Mouse (Mus musculus) gastrocnemius, postnatal 36 days (tissue): ENCODE data around the gene Btbd7. TPM values are rescaled to one million over a fixed set of nuclear protein-coding genes. Genes with fewer than 3 reads are reported as not detected.

Source experiments
- DNase-seq, 2 experiments: peaks; one replicate each; pipeline ENCODE4 v3.0.0; 2022
- intact Hi-C: fragments of 180-260 bp; cut with DNase I; formaldehyde crosslinking; loops from one replicate; pipeline ENCODE4 v1.15.1; 2025
- long read RNA-seq, 2 experiments: library from polyadenylated mRNA; stranded (forward); transcript quantifications; one replicate each; pipeline ENCODE4 v2.0.0; 2021
- total RNA-seq, 2 experiments: library from RNA; stranded (reverse); gene quantifications; 2 replicates each; pipeline ENCODE4 v1.2.3; 2021

The Btbd7 gene
- total RNA-seq, result 10 to 100 TPM; 14.4 to 15.6 TPM
- long read RNA-seq, experiment 1, full-length matches to known transcripts, result 1 of 5 reads
- long read RNA-seq, experiment 1, partial matches to known transcripts, result 1 of 5 reads
- long read RNA-seq, experiment 1, other reads (novel, unspliced or antisense), result 3 of 5 reads
- long read RNA-seq, experiment 2, partial matches to known transcripts, result 0 of 3 reads
- long read RNA-seq, experiment 2, other reads (novel, unspliced or antisense), result 2 of 3 reads

DNA sequence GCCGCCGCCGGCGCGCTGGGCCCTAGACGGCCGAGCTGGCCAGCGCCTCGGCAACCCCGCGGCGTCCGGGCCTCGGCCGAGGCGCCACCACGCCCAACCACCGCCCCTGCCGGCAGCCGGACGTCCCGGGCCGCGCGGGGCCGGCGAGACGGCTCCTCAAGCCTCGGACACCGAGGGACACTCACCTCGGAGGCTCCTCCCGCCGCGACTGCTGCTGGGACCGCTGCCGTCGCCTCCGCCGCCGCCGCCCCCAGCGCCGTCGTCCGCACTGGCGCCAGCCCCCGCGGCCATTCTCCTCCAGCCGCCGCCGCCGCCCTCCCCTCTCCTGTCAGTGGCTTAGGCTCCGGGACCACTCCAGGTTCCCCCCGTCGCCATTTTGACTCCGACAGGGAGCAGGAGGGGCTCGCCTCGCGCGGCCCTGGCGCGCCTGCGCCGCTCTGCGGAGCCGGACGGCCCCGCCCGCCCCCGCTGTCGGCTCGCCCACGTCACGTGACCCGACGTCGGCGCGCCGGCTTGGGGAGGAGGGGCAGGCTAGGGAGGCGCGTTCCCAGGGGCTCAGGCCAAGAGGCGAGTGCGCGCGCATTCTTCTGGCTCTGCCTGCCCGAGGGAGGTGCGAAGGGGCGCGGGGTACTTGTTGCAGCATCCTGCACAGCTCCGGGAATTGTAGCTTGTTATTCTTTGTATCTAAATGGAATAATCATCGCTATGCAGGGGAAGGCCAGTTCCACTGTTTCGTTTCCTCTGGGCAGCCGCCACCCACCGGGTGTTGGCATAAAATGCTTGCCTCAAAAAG is at the start of gene Btbd7:
TSS of gene Btbd7 (minus strand) at position 441 of the 793 bp plus-strand sequence.
- DNase-seq, result peak; percentile 94 to 97
- intact Hi-C loops, result no loop called here

- intact Hi-C loops, result no loop called here
These were observed 37.8 kb upstream of the Btbd7 start for GRCm38 (mm10) chr12:102916073-102916472.

GRCm38 (mm10) chr12:102908191-102908590 is 29.9 kb upstream of the Btbd7 start:
- DNase-seq, result no peak

More at GRCm38 (mm10) chr12:102916073-102916472, 37.8 kb upstream of the Btbd7 start:
- DNase-seq, result no peak

GRCm38 (mm10) chr12:102899091-102899490 is 20.8 kb upstream of the Btbd7 start, which contains the start of gene Cox8c:
Gene Cox8c (plus strand): TSS chr12:102899316.
- intact Hi-C loops, result no loop called here
- DNase-seq, result no peak

More at GRCm38 (mm10) chr12:102908191-102908590, 29.9 kb upstream of the Btbd7 start:
- intact Hi-C loops, result no loop called here

DNA sequence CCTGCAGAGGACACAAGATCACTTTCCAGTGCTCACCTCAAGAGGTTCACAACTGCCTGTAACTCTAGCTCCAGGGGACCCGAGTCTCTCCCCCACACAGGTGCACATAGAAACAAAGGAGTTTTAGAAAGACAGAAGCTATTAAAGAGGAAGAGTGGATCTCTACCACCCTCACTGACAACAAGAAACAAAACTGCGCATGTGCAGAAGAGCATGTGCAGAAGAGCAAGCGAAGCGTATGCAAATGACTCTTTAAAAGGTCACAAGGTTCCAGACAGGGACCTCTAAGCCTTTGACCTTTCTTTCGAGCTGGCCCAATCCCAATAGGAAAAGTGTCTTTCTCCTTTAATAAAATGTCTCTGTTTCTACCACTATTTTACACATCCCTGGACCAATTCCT is 10.3 kb upstream of the Btbd7 start:
- intact Hi-C loops, result loop anchor here (10.0 kb wide), 1 partner anchor 166 kb away; no protein-coding TSS in a partner anchor

GRCm38 (mm10) chr12:102887366-102887765 is 9.1 kb upstream of the Btbd7 start:
- DNase-seq, result no peak
- intact Hi-C loops, result loop anchor here (10.0 kb wide), 1 partner anchor 167 kb away; no protein-coding TSS in a partner anchor

More for the DNA sequence above, 10.3 kb upstream of the Btbd7 start:
- no peak for DNase-seq

- no peak for DNase-seq
- intact Hi-C loops, result loop anchor here (10.0 kb wide), 1 partner anchor 169 kb away; no protein-coding TSS in a partner anchor
These were observed 7.5 kb upstream of the Btbd7 start for GRCm38 (mm10) chr12:102885735-102886134.

DNA sequence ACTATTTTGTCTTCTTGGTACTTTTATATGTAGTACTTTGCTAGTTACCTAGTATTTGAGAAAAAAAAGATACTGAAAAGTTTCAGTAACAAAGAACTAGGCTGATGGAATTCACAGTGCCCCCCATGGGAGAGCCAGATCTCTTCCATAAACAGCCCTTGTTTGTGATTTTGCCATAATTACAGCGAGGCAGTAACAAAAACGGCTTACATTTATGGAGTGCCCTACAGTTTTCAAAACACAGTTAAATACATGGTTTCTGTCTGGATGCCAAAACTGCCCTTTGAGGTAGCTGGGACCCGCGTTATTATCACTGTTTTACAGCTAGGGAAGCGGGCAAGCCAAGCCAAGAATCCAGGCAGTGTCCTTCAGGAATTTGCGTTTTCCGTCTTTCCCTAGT is 630 bp upstream of the Btbd7 start:
- intact Hi-C loops, result no loop called here
- DNase-seq, result no peak

- peak; percentile 6 to 29 for DNase-seq
- intact Hi-C loops, result loop anchor here (2.0 kb wide), 1 partner anchor 119 kb away; the partner anchor contains the start of gene Gm20604
These were observed 805 bp downstream of the Btbd7 start for GRCm38 (mm10) chr12:102877301-102878030.

DNA sequence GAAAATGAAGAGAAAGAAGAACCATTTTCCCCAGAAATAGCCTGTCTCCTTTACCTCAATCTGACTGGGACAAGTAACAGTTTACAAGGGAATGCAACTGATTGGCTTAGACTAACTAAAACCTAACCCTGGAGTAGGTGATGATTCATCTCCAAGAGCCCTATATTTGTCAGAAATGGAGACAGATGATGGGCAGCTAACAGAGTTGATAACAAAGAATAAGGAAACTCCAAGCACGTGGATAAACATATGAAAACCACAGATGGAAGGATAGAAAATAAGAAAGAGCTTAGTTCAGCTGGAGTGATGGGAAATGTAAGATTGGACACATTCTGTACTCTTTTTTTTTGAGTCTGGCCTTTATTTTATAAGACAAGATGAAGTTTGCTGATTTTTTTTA is 7.7 kb downstream of the Btbd7 start:
- intact Hi-C loops, result no loop called here
- no peak for DNase-seq

DNA sequence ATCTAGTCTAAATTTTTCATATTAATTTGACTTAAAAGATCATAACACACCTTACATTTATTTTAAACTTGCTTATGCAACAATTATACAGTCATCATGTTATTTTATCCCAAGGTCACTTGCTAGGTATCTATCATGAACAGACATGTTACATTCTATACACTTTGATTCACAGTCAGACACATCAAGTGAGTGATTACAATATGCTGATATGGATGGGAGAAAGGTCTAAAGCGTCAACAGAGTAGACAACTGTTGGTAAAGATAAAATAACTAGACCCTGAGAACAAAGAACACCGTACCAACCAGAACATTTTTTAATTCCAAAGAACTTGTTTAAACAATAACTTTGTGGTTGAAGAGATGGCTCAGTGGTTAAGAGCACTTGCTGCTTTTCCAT is 8.5 kb downstream of the Btbd7 start:
- intact Hi-C loops, result no loop called here
- no peak for DNase-seq

DNA sequence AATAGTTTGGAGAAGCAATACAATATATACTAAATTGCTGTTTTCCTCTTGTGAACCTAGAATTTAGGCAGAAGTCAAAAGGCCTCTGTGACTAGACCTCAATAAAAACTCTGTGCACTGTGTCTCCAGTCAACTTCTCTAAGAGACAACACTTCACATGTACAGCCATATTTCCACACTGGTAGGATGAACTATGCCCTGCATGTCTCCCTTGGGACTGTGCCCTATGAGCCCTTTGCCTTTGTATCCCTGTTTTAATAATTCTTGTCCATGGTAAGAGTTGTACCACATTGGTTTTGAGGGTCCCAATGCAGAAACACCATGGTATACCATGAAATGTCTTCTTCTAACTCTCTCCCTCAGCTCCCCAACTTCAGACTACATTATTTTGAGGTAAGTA is 17.5 kb downstream of the Btbd7 start:
- intact Hi-C loops, result no loop called here
- DNase-seq, result no peak

GRCm38 (mm10) chr12:102838271-102838670 is 40.0 kb downstream of the Btbd7 start:
- DNase-seq, result no peak
- intact Hi-C loops, result no loop called here

- no peak for DNase-seq
- intact Hi-C loops, result no loop called here
These were observed 45.4 kb downstream of the Btbd7 start for GRCm38 (mm10) chr12:102832746-102833300.

GRCm38 (mm10) chr12:102831888-102832287 is 46.4 kb downstream of the Btbd7 start:
- DNase-seq, result no peak
- intact Hi-C loops, result no loop called here

- intact Hi-C loops, result no loop called here
- no peak for DNase-seq
These were observed 51.2 kb downstream of the Btbd7 start for GRCm38 (mm10) chr12:102827119-102827518.

DNA sequence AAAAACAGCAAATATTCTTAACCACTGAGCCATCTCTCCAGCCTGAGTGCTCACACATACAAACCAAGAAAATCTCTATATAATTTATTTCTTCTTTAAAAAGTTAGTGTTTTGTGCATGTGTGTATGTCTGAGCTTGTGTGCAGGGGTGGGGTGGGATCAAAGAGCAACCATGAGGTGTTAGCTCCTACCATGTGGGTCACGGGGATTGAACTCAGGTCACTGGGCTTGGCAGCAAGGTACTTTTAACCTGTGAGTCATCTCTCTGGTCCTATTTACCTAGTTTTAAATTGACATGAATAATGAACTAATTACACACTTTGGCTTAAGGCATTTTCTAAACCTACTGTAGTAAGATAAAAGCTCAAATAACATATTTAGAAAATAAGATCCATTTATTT is 51.9 kb downstream of the Btbd7 start:
- intact Hi-C loops, result no loop called here
- no peak for DNase-seq

- DNase-seq, result no peak
- intact Hi-C loops, result no loop called here
These were observed 63.4 kb downstream of the Btbd7 start for GRCm38 (mm10) chr12:102814858-102815257.

DNA sequence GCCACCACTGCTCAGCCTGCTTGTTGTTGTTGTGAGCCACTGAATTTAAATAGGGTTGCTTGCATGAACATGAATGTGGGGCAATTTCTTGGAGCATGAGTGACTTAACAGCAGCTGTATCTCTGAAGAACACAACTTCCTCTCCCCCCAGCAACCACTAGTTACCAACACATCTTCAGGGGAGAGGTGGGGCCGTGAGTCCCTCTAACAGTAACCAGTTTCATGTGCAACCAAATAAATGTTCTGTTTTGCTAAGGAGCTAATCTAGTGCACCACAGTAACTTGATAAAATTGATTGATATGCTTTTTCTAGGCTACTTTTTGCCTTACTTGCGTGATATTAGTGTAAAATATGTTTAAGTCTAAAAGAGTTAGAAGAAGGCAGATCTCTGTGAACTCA is 78.7 kb downstream of the Btbd7 start:
- intact Hi-C loops, result no loop called here
- no peak for DNase-seq

- intact Hi-C loops, result no loop called here
These were observed 90.3 kb downstream of the Btbd7 start for GRCm38 (mm10) chr12:102787927-102788326.

DNA sequence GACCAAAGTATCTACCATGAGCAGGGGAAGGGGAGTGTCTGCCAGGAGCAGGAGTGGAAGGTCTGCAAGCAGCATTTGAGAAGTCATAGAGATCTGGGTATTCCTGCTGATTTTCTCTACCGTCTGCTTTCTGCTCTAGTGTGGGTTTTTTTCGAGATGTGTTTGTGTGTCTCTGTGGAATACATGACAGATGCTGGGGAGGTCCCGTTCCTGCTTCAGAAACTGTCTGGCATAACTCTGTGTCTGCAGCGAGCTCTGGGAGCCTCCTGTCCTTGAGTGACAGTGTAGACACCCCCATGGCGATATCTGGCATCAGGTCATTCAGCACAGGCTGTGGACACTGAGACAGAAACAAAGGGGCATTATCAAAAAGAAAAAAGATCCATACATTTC is 92.7 kb downstream of the Btbd7 start:
- DNase-seq, result no peak
- intact Hi-C loops, result no loop called here

More at GRCm38 (mm10) chr12:102787927-102788326, 90.3 kb downstream of the Btbd7 start:
- DNase-seq, result no peak
